Mouse (Mus musculus): ENCODE measurements around the gene Actn4.
A peak's percentile ranks its signal among the peaks of the same experiment; 100 is the strongest.
"Not testable (repeated sequence)": the region's sequence is repeated elsewhere in the genome, so short reads cannot be mapped to it uniquely, and the experiment has no call there.

Actn4 gene

GRCm38 (mm10) chr7:28893643-28894265, 68.4 kb downstream of the Actn4 start:
- peak; percentile 51 to 81 for DNase-seq (ENCODE audit: inconsistent age in 2 of 2, low spot score in 1 of 2)

- no peak for DNase-seq (ENCODE audit: inconsistent age in 2 of 2, low spot score in 1 of 2)
Measured at GRCm38 (mm10) chr7:28892601-28893000, 69.5 kb downstream of the Actn4 start.

DNA sequence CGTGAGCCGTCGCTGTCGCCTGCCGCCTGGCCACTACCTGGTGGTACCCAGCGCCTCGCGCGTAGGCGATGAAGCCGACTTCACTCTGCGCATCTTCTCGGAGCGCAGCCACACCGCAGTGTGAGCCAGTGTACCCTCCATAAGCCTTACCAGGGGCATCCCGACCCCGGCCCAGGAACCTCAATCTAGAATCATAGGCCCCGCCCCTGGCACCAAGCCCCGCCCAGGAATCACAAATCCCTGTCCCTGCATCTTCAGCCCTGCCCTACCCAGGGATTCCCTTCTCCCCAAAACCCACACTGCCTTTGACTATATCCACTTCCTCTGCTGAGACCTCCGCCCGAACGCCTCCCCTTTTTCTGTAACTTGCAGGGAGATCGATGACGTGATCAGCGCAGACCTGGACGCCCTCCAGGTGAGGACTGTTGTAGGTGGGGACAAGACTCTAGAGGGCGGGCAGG, 73.4 kb downstream of the Actn4 start:
- DNase-seq (ENCODE audit: inconsistent age in 2 of 2, low spot score in 1 of 2): no peak

GRCm38 (mm10) chr7:28886486-28886885, 75.7 kb downstream of the Actn4 start:
- no peak for DNase-seq (ENCODE audit: inconsistent age in 2 of 2, low spot score in 1 of 2)

GRCm38 (mm10) chr7:28883704-28884103, 78.4 kb downstream of the Actn4 start:
- DNase-seq (ENCODE audit: inconsistent age in 2 of 2, low spot score in 1 of 2): not testable (repeated sequence)

GRCm38 (mm10) chr7:28883039-28883438, 79.1 kb downstream of the Actn4 start:
- no peak for DNase-seq (ENCODE audit: inconsistent age in 2 of 2, low spot score in 1 of 2)

- no peak for DNase-seq (ENCODE audit: inconsistent age in 2 of 2, low spot score in 1 of 2)
Measured at GRCm38 (mm10) chr7:28881199-28881598, 80.9 kb downstream of the Actn4 start, which contains the start of gene Capn12. TSS of gene Capn12 (plus strand) at chr7:28881422.

GRCm38 (mm10) chr7:28880554-28880953, 81.6 kb downstream of the Actn4 start:
- DNase-seq (ENCODE audit: inconsistent age in 2 of 2, low spot score in 1 of 2): no peak

GRCm38 (mm10) chr7:28879606-28880005, 82.5 kb downstream of the Actn4 start:
- DNase-seq (ENCODE audit: inconsistent age in 2 of 2, low spot score in 1 of 2): no peak

DNA sequence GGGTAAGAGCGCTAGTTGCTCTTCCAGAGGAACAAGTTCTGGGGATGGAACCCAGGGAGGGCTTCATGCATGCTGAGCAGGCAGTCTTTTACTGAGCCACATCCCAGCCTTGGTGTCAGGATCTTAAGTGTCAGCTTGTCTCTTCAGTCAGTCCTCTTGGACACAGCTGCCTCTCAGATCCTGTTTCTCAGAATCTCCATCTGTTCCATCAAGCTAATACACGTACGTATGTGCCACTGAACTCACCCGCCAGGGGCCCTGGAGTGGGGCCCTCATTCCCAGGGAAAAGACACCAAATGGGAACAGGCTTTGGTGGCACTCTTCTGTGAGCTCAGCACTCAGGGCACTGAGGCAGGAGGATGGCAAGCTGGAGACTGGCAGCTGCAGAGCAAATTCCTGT, 84.3 kb downstream of the Actn4 start:
- no peak for DNase-seq (ENCODE audit: inconsistent age in 2 of 2, low spot score in 1 of 2)

GRCm38 (mm10) chr7:28877155-28877554, 85.0 kb downstream of the Actn4 start:
- no peak for DNase-seq (ENCODE audit: inconsistent age in 2 of 2, low spot score in 1 of 2)

GRCm38 (mm10) chr7:28876099-28876498, 86.0 kb downstream of the Actn4 start:
- peak; percentile 71 to 79 for DNase-seq (ENCODE audit: inconsistent age in 2 of 2, low spot score in 1 of 2)

- DNase-seq (ENCODE audit: inconsistent age in 2 of 2, low spot score in 1 of 2): no peak
Measured at GRCm38 (mm10) chr7:28874565-28874964, 87.6 kb downstream of the Actn4 start.

GRCm38 (mm10) chr7:28870901-28871664, 91.1 kb downstream of the Actn4 start:
- DNase-seq (ENCODE audit: inconsistent age in 2 of 2, low spot score in 1 of 2): no peak

- DNase-seq (ENCODE audit: inconsistent age in 2 of 2, low spot score in 1 of 2): peak; percentile 80 to 93
Measured at GRCm38 (mm10) chr7:28867508-28868340, 94.4 kb downstream of the Actn4 start.

DNA sequence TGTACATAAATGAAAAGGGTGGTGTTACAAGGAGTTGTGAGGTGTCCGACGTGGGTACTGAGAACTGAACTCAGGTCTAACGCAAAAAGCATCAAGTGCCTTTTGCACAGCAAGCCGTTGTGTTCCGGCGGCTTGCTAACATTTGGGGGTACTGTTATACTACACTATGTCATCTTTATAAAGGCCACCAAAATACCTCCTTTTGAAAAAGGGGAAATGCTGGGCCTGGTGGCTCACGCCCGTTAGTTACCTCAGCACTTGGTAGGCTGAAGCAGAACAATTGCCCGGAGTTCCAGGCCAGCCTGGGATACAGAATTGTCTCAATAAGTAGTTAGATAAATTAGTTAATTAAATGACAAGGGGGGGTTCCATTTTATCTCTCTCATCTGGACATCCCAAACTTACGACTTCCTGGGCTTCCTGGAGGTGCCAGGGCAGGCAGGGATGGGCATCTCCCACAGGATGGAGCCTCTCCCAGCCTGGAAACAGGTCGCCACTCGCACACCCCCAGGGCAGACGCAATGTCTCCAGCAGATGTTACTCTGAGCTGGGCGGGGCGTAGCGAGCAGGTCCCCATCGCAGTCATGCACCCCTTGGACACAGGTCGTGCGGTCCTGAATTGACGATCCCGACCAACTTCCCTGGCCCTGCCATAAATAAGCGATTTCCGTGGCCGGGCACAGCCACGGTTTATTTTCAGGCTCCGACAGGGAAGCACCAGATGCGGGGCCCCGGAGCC, 95.2 kb downstream of the Actn4 start:
- no peak for DNase-seq (ENCODE audit: inconsistent age in 2 of 2, low spot score in 1 of 2)

GRCm38 (mm10) chr7:28865481-28866300, 96.4 kb downstream of the Actn4 start:
- peak; percentile 87 to 92 for DNase-seq (ENCODE audit: inconsistent age in 2 of 2, low spot score in 1 of 2)

- DNase-seq (ENCODE audit: inconsistent age in 2 of 2, low spot score in 1 of 2): no peak
Measured at GRCm38 (mm10) chr7:28864288-28864750, 97.8 kb downstream of the Actn4 start.

GRCm38 (mm10) chr7:28863540-28863939, 98.6 kb downstream of the Actn4 start, which contains the start of gene Lgals7:
TSS of gene Lgals7 (plus strand) at chr7:28863853.
- DNase-seq (ENCODE audit: inconsistent age in 2 of 2, low spot score in 1 of 2): no peak
